25 mouse cellular contexts compared by ENCODE assay signal in genomic region chr6:88956725-88957124, GRCm38 (mm10).
"Had no signal": no experiment of that assay in that cellular context is flagged by ENCODE, and none has a peak within 500 bp of the region (broad histone marks: within the 10 kb centered on the region; RNA-seq: fewer than 3 reads in every experiment).

No protein-coding gene starts in this region.

- H3K36me3 ChIP-seq: embryonic facial prominence, embryonic 10.5 days; embryonic facial prominence, embryonic 12.5 days; embryonic facial prominence, embryonic 13.5 days; embryonic facial prominence, embryonic 15.5 days; forebrain, embryonic 10.5 days; forebrain, embryonic 12.5 days; forebrain, embryonic 15.5 days; heart, embryonic 10.5 days had no signal

- H3K4me3 ChIP-seq: embryonic facial prominence, embryonic 10.5 days; embryonic facial prominence, embryonic 12.5 days; embryonic facial prominence, embryonic 13.5 days; embryonic facial prominence, embryonic 15.5 days; erythroblast, embryonic 14.5 days; forebrain, embryonic 10.5 days; forebrain, embryonic 12.5 days; forebrain, embryonic 13.5 days; forebrain, embryonic 15.5 days; gastrocnemius, adult 2 months; heart, adult 2 months; heart, embryonic 10.5 days had no signal

- H3K27ac ChIP-seq: embryonic facial prominence, embryonic 10.5 days; embryonic facial prominence, embryonic 12.5 days; embryonic facial prominence, embryonic 13.5 days; embryonic facial prominence, embryonic 15.5 days; forebrain, embryonic 10.5 days; forebrain, embryonic 12.5 days; forebrain, embryonic 13.5 days; forebrain, embryonic 15.5 days; gastrocnemius, adult 2 months; heart, adult 2 months; heart, embryonic 10.5 days had no signal

- H3K9me3 ChIP-seq: embryonic facial prominence, embryonic 10.5 days; embryonic facial prominence, embryonic 12.5 days; embryonic facial prominence, embryonic 13.5 days; embryonic facial prominence, embryonic 15.5 days; forebrain, embryonic 10.5 days; forebrain, embryonic 12.5 days; forebrain, embryonic 13.5 days; forebrain, embryonic 15.5 days; heart, embryonic 10.5 days had no signal

- DNase-seq: cerebellum, postnatal 10 days; cerebellum, postnatal 14 days; cerebellum, postnatal 25 days; cerebellum, postnatal 36 days; embryo, embryonic 11 days; forebrain, postnatal 0 days; gastrocnemius, adult 2 months; gastrocnemius, postnatal 10 days; gastrocnemius, postnatal 14 days; gastrocnemius, postnatal 25 days; gastrocnemius, postnatal 36 days; heart, adult 18-20 months; heart, adult 2 months had no signal

- H3K4me2 ChIP-seq: embryonic facial prominence, embryonic 12.5 days; embryonic facial prominence, embryonic 13.5 days; embryonic facial prominence, embryonic 15.5 days; forebrain, embryonic 12.5 days; forebrain, embryonic 13.5 days; forebrain, embryonic 15.5 days had no signal

- ATAC-seq: forebrain, embryonic 13.5 days; forebrain, embryonic 14.5 days; forebrain, embryonic 15.5 days; forebrain, embryonic 16.5 days; forebrain, postnatal 0 days had no signal

- H3K27me3 ChIP-seq: embryonic facial prominence, embryonic 12.5 days; embryonic facial prominence, embryonic 13.5 days; embryonic facial prominence, embryonic 15.5 days; forebrain, embryonic 12.5 days; forebrain, embryonic 15.5 days had no signal

- H3K9ac ChIP-seq: embryonic facial prominence, embryonic 12.5 days; embryonic facial prominence, embryonic 13.5 days; embryonic facial prominence, embryonic 15.5 days; forebrain, embryonic 12.5 days; forebrain, embryonic 13.5 days; forebrain, embryonic 15.5 days; forebrain, postnatal 0 days had no signal
